Mouse (Mus musculus): Measurements from ENCODE around the gene Gm28778. TPM values are rescaled to one million over a fixed set of nuclear protein-coding genes. Genes with fewer than 3 reads are reported as not detected.
"Not testable (repeated sequence)": the region's sequence is repeated elsewhere in the genome, so short reads cannot be mapped to it uniquely, and the experiment has no call there.

Gm28778 gene
- polyA plus RNA-seq (2015; fragmentation: Nextera tagmentation; extraction: Ambion mirVana): not detected in 2 replicates

DNA sequence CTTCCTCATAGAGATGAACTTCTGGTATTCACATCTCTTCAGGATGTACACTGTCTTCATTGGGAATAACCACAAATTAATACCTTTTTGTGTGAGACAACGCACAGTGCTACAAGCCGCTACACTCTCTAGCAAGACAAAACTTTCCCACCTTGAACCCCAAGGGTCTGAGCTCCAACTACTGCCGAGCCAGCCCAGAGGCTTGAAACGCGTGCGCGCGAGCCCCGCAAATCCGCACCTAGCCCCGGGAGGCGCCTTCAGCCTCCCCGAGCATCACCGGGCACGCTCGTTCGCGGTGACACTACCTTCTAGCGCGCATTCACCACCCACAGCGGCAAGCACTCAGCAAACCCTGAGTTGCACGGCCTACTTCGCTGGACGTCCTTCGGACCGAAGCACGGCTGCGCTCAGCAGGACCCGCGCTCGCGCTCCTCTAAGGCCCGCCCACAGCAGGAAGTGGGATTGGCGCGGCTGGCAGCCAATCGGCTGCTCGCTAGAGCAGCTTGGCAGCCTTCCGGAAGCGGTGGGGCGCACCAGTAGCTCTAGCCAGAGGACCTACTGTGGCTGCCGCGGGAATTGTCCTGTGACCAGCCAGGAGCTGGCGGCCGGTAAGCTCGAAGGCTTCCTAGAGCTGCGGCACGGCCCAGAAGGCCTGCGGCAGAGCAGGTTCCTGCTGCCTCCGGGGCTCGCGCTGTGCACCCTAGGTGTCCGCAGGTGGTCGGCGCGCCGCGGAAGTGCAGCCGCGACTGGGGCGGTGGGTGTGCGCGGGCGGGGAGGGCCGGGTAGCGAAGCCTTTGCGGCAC lies at the start of gene Gm28778, which contains the start of the genes Pms1 and Ormdl1:
Gene Gm28778, plus strand, starts transcription at position 531 of the 803 bp plus-strand sequence.
Gene Pms1, minus strand, starts transcription at position 438 of the 803 bp plus-strand sequence.
Gene Ormdl1, plus strand, starts transcription at position 515 of the 803 bp plus-strand sequence.
- ATAC-seq (ENCODE audit: low FRiP score): peak; percentile 100
- Histone ChIP-seq H3K4me1 (peaks cover 5% of the 10 kb centered on the region; the same call in 1 of the 2 replicates), H3K36me3 (no peaks in the 10 kb centered on the region), H3K27ac (replicated peaks) (peak within 1 kb of the TSS; percentile 89), H3K27me3 (replicated peaks) (no peaks in the 10 kb centered on the region), H3K4me2 (peak within 1 kb of the TSS; percentile 75), H3K9ac (replicated peaks) (peak within 1 kb of the TSS; percentile 86), H3K9me3 (replicated peaks) (no peaks in the 10 kb centered on the region), H3K4me3 (replicated peaks) (peak within 1 kb of the TSS; percentile 97)
- under 1% methylated on average over 66 of the region's 66 CpGs for WGBS

- H3K4me3 ChIP-seq (replicated peaks); H3K27me3 ChIP-seq (replicated peaks); ATAC-seq (ENCODE audit: low FRiP score); H3K4me1 ChIP-seq; H3K27ac ChIP-seq (replicated peaks); H3K36me3 ChIP-seq; H3K9me3 ChIP-seq (replicated peaks); H3K9ac ChIP-seq (replicated peaks); H3K4me2 ChIP-seq: not testable (repeated sequence)
Measured at GRCm38 (mm10) chr1:53264958-53265612, 31.8 kb upstream of the Gm28778 start.

DNA sequence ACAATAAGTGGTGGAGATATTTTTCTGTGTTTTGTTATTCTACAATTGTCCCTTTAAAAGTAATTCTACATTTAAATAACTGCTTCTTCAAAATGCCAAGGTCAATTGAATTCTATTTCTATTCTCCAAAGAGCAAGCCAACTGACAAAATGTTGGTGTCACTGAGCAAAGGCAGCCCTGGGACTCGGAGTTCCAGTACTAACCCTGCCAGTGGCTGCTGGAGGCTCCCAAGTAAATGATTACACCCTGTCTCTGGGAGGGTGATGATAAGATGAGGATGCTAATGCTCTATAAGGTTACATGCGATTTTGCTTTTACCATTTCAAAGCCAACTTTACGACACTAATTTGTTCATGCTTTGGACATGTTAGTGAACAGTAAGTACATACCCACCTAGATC lies 27.0 kb upstream of the Gm28778 start:
- no peak for ATAC-seq (ENCODE audit: low FRiP score)
- Histone ChIP-seq H3K4me3 (replicated peaks) (no peak overlapping the region), H3K4me2 (no peak overlapping the region), H3K27me3 (replicated peaks) (no peaks in the 10 kb centered on the region), H3K27ac (replicated peaks) (no peak overlapping the region), H3K36me3 (peaks cover 3% of the 10 kb centered on the region; the same call in 1 of the 2 replicates), H3K4me1 (no peaks in the 10 kb centered on the region), H3K9ac (replicated peaks) (no peak overlapping the region), H3K9me3 (replicated peaks) (no peaks in the 10 kb centered on the region)
- WGBS: 92% methylated on average over 3 of the region's 3 CpGs

DNA sequence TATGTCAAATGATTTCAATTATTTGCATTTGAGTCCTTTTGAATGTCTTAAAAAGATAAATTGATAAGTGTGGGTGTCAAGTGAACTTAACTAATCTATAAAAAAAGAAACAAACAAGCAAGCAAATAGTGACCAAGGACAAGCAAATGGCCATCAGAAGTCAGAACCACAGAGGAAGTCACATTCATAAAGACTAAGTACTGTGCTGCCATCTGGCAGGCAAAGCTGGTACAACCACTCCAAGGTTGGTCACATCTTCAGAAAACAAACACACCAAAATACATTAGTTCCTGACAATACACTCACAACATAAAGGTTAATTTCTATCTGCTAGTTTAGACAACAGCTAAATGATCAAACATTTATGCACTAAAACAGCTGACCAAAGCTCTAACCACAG lies 24.3 kb upstream of the Gm28778 start:
- H3K27ac ChIP-seq (replicated peaks): no peak overlapping the region
- H3K36me3 ChIP-seq: no peaks in the 10 kb centered on the region
- no peak for ATAC-seq (ENCODE audit: low FRiP score)
- no peaks in the 10 kb centered on the region for H3K9me3 ChIP-seq (replicated peaks)
- H3K4me2 ChIP-seq: no peak overlapping the region
- no peak overlapping the region for H3K4me3 ChIP-seq (replicated peaks)
- no peaks in the 10 kb centered on the region for H3K4me1 ChIP-seq
- H3K27me3 ChIP-seq (replicated peaks): no peaks in the 10 kb centered on the region
- no peak overlapping the region for H3K9ac ChIP-seq (replicated peaks)

- ATAC-seq (ENCODE audit: low FRiP score): no peak
- no peak overlapping the region for H3K27ac ChIP-seq (replicated peaks)
- no peaks in the 10 kb centered on the region for H3K4me1 ChIP-seq
- no peaks in the 10 kb centered on the region for H3K9me3 ChIP-seq (replicated peaks)
- no peak overlapping the region for H3K4me3 ChIP-seq (replicated peaks)
- H3K36me3 ChIP-seq: no peaks in the 10 kb centered on the region
- no peak overlapping the region for H3K4me2 ChIP-seq
- no peak overlapping the region for H3K9ac ChIP-seq (replicated peaks)
- no peaks in the 10 kb centered on the region for H3K27me3 ChIP-seq (replicated peaks)
- 91% methylated on average over 3 of the region's 3 CpGs for WGBS
Measured at GRCm38 (mm10) chr1:53291197-53291596, 5.7 kb upstream of the Gm28778 start.

GRCm38 (mm10) chr1:53300506-53300905 lies 3.6 kb downstream of the Gm28778 start:
- Histone ChIP-seq H3K27me3 (replicated peaks) (no peaks in the 10 kb centered on the region), H3K4me3 (replicated peaks) (no peak overlapping the region), H3K27ac (replicated peaks) (no peak overlapping the region), H3K9ac (replicated peaks) (no peak overlapping the region), H3K9me3 (replicated peaks) (no peaks in the 10 kb centered on the region), H3K4me2 (no peak overlapping the region), H3K36me3 (no peaks in the 10 kb centered on the region), H3K4me1 (peaks cover 5% of the 10 kb centered on the region; the same call in 1 of the 2 replicates)
- 88% methylated on average over 4 of the region's 4 CpGs for WGBS
- ATAC-seq (ENCODE audit: low FRiP score): no peak

GRCm38 (mm10) chr1:53312989-53313967 lies 16.4 kb downstream of the Gm28778 start, which contains the start of gene Osgepl1:
TSS of gene Osgepl1 (plus strand) at chr1:53313624.
- peak within 1 kb of the TSS; percentile 77 for H3K9ac ChIP-seq (replicated peaks)
- no peaks in the 10 kb centered on the region for H3K9me3 ChIP-seq (replicated peaks)
- peak within 1 kb of the TSS; percentile 65 for H3K4me2 ChIP-seq
- peaks cover 10% of the 10 kb centered on the region for H3K36me3 ChIP-seq
- ATAC-seq (ENCODE audit: low FRiP score): peak; percentile 99
- H3K4me3 ChIP-seq (replicated peaks): peak within 1 kb of the TSS; percentile 70
- H3K27me3 ChIP-seq (replicated peaks): no peaks in the 10 kb centered on the region
- WGBS: 2% methylated on average over 27 of the region's 27 CpGs
- peaks cover 13% of the 10 kb centered on the region for H3K4me1 ChIP-seq
- peak within 1 kb of the TSS; percentile 91 for H3K27ac ChIP-seq (replicated peaks)

- Histone ChIP-seq H3K4me1 (no peaks in the 10 kb centered on the region), H3K4me2 (no peak overlapping the region), H3K9ac (replicated peaks) (no peak overlapping the region), H3K36me3 (peaks cover 20% of the 10 kb centered on the region), H3K27ac (replicated peaks) (no peak overlapping the region), H3K27me3 (replicated peaks) (no peaks in the 10 kb centered on the region), H3K4me3 (replicated peaks) (no peak overlapping the region), H3K9me3 (replicated peaks) (no peaks in the 10 kb centered on the region)
- 96% methylated on average over 4 of the region's 4 CpGs for WGBS
- no peak for ATAC-seq (ENCODE audit: low FRiP score)
Measured at GRCm38 (mm10) chr1:53321662-53322344, 24.9 kb downstream of the Gm28778 start.

DNA sequence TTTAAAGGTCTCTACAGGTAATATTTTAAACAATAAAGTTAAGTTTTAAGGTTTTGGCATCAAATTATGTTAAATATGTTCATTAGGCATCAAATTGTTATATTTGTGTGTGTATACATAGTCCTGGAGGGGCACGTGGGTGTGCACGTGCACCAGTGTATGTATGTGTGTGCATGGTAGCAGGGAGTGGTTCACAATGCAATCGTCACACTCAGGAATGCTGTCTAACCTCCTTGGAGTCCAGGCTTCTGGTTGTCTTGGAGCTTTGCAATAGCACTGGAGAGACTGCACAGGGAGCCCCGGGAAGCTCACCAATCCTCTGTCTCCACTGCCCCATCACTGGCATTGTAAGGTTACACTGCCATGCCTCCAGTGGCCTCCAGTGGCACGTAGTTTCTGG lies 26.3 kb downstream of the Gm28778 start:
- Histone ChIP-seq H3K27ac (replicated peaks) (no peak overlapping the region), H3K9ac (replicated peaks) (no peak overlapping the region), H3K4me2 (no peak overlapping the region), H3K36me3 (peaks cover 12% of the 10 kb centered on the region), H3K4me3 (replicated peaks) (no peak overlapping the region), H3K27me3 (replicated peaks) (no peaks in the 10 kb centered on the region), H3K4me1 (no peaks in the 10 kb centered on the region), H3K9me3 (replicated peaks) (no peaks in the 10 kb centered on the region)
- 96% methylated on average over 5 of the region's 5 CpGs for WGBS
- ATAC-seq (ENCODE audit: low FRiP score): no peak

GRCm38 (mm10) chr1:53324277-53324676 lies 27.4 kb downstream of the Gm28778 start:
- H3K27me3 ChIP-seq (replicated peaks): no peaks in the 10 kb centered on the region
- no peak overlapping the region for H3K27ac ChIP-seq (replicated peaks)
- no peaks in the 10 kb centered on the region for H3K9me3 ChIP-seq (replicated peaks)
- H3K4me1 ChIP-seq: no peaks in the 10 kb centered on the region
- H3K9ac ChIP-seq (replicated peaks): no peak overlapping the region
- H3K36me3 ChIP-seq: peaks cover 8% of the 10 kb centered on the region
- no peak for ATAC-seq (ENCODE audit: low FRiP score)
- WGBS: 98% methylated on average over 1 of the region's 1 CpGs
- no peak overlapping the region for H3K4me2 ChIP-seq
- no peak overlapping the region for H3K4me3 ChIP-seq (replicated peaks)
